Mouse (Mus musculus) kidney, adult 2 months (tissue): ENCODE results near the gene Rptn.
A peak's percentile ranks its signal among the peaks of the same experiment; 100 is the strongest.

ENCODE experiments used
- CTCF ChIP-seq: fragments of 200-500 bp; conservative IDR thresholded peaks from 2 replicates; pipeline ENCODE4 v1.5.1; 2011; ENCODE audit warnings: low read depth, mild to moderate bottlenecking, control low read depth, low read length, moderate library complexity, mixed read lengths; ENCODE audit not compliant: insufficient read depth, insufficient read length
- POLR2A ChIP-seq: fragments of 200-500 bp; IDR thresholded peaks from one replicate; pipeline ENCODE4 v1.6.1; 2011; ENCODE audit warnings: low read depth, low read length, control low read depth

GRCm38 (mm10) chr3:93447138-93447841, 53.8 kb downstream of the Rptn start:
- TF ChIP-seq CTCF, result peak; percentile 31; the same call in 1 of the 2 replicates
- TF ChIP-seq POLR2A, result peak; percentile 66
